Mouse (Mus musculus): ENCODE results near the gene Sox21.

Sox21 gene

DNA sequence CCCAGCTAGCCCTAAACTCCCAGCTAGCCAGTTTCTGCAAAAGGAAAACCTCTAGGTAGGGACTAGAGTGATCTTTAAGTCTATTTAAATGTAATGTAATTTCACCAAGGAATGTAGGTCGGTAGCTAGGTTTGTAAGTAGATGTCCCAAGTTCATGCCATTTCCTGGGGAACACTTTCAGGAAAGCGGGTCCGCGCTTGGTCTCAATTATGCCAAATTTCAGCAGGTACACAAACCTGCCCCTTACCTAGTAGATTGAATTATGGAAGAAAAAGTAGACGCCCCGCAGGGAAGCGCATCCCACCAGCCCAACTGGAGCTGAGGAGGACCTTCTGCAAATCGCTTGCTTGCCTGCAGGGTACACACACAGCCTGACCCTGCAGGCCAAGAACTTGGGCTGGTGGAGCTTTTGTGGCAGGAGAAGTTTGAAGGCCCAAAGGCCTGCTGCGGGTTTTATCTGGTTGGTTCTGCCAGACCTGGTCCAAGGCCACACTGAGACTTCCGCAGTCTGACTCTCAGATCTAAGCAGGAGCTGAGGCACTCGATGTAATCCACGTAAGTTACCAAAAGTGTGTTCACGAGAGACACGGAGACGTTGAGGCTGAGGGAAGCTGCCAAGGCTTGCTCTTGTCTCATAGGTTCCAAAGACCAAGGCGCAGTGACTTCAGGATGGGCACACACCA is 11.6 kb downstream of the Sox21 start:
- DNase-seq (ENCODE audit: inconsistent ontology term) = no peak

DNA sequence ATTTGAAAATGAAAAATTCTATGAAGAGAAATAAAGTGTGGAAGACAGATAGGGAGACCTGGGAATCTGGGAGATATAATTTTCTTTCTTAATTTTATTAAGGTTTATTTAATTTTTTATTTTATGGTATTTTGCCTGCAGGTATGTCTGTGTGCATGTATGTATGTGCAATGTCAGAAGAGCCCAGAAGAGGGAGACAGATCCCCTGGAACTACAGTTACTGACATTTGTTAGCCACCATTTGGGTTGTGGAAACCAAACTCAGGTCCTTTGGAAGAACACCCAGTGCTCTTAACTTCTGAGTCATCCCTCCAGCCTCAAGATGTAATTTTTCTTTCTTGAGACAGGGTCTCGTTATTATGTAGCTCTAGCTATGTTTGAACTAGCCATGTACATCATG is 15.9 kb downstream of the Sox21 start:
- no peak for DNase-seq (ENCODE audit: inconsistent ontology term)

DNA sequence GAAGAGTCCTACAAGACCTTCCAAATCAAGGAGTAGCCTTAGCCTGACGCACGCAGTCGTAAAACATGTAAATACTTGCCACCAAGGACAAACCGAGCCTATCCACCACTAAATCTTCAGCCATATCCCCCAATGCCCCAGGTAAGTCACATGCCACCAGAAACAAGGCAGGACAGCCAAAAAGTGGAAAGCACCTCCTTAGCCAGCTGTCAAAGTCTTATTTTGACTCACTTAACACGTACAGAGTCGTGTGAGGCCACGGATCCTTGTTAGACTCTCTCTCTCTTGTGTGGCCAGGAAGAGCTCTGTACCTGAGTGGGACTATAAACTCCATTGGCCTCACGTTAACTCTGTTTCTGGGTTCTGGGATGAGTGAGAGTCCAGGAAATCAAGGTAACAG is 20.0 kb downstream of the Sox21 start:
- DNase-seq (ENCODE audit: inconsistent ontology term) = no peak

DNA sequence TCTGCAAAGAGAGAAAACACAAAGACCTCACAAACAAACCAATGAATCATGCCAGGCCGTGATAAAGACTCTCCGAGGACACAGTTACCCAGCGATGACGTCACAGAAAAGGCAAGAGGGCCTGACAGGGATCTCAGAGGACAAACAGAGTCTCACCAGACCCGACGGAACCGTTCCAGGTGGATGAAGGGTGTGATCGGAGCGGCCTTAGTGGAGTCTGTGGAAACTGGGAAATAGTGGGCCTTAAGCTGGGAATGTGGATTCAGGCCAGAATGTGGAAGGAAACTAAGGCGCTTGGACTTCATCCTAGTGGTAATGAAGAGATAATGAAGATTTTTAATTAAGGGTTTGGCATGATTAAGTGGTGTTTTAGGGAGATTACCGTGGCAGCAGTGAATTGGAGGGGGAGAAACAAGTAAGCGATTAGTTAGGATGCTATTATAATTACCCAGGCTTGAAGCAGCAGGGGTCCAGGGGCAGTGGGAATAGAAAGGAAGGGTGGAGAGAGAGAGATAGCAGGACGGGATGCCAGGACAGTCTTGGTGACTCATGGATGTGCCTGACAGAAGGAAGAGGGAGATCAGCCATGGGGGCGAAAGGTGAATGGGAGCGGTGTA is 24.5 kb downstream of the Sox21 start:
- peak; percentile 66 for DNase-seq (ENCODE audit: inconsistent ontology term)

DNA sequence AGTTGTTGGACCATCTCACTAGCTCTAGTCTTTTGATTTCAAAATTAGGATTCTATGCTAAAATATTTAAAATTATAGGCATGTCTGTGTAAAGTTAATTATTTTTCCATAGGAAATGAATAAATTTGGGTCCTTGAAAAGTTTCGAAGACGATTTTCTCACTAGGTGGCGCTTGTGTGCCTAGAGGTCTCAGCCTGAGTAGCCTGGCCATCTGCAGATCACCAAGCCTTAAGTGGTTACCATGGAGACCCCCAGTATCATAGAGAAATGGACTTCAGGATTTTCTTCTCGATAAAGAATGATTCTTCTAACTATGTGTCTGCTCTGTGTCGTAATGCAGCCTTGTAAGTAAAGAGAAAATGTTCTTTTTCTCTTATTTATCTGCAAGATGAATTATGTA is 27.2 kb downstream of the Sox21 start:
- no peak for DNase-seq (ENCODE audit: inconsistent ontology term)

DNA sequence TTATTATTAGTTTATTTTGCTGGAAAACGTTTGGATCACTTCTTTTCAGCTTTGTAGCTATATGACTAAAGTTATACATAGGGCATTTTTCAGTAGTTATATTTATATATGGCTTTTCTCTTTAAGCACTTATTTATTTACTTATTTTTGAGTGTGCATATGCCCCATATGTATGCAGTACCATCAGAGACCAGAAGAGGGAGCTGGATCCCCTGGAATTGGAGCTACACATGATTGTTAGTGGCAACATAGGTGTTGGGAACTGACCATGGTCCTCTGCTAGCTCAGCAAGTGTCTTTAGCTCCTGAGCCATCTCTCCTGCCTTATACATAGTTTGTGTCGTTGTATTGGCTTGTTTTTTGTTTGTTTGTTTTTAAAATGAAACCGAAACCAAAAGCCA is 29.5 kb downstream of the Sox21 start:
- DNase-seq (ENCODE audit: inconsistent ontology term) = no peak

DNA sequence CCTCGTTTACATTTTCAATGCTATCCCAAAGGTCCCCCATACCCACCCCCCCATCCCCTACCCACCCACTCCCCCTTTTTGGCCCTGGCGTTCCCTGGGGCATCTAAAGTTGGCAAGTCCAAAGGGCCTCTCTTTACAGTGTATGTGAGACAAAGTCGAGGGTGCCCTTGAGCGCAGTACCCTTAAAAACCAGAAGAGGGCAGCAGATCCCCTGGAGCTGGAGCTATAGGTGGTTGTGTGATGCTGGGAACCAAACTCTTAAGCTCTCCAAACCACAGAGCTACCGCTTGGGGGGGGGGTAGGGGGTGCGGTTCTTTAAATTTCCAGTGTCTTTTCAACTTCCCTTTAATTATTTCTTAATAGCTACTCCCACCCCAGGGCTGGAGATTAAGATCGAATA is 33.8 kb downstream of the Sox21 start:
- DNase-seq (ENCODE audit: inconsistent ontology term) = no peak

DNA sequence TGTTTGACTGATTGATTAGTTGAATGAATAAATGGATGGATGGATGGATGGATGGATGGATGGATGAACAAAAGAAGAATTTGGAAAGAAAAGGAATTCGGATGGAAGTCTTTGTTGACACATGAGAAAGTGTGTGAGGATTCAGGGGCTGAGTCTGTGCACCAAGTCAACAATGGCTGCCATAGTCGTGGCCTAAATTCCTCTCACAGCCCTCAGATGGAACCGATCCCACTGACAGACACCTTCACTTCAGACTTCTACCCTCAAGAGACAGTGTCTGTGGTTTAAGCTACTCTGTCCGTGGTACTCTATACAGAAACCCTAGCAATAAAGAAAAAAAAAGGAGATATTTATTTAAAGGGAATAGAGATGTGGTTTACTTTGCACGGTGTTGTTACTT is 34.8 kb downstream of the Sox21 start:
- no peak for DNase-seq (ENCODE audit: inconsistent ontology term)

DNA sequence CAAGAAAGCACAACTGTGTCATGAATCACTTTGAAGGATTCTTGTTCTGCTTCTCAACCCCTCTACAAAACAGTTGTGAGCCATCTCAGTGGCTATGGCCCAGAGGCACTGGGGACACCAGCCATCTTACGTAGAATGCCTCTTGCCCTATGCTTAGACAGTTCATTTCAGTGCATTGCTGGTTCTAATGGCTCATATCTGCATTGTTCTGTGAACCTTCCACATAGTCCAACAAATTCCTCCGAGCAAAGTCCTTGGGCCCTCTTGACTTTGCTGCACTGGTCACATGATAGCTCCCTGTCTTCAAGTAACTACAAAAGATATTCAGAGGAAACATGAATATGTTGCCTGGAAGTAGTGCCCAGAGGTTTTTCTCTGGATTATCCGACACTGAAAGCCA is 36.1 kb downstream of the Sox21 start:
- DNase-seq (ENCODE audit: inconsistent ontology term) = no peak

DNA sequence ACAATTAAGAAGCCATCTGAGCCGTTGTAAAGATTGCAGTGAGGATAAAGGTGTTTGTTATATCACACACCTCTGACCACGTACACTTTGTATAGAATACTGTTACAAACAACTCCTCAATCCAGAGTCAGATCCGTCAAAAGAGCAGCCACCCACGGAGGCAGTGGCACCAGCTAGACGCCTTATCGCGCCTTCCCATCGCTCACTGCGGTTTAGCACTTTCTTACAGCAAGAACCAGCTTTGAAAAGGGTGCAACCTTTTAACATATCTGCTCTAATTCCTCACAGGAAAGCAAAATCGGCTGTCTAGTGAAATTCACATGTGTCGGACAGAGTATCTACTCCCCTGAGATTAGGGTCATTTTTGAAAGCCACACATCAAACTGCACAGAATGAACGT is 39.8 kb downstream of the Sox21 start:
- DNase-seq (ENCODE audit: inconsistent ontology term) = no peak

DNA sequence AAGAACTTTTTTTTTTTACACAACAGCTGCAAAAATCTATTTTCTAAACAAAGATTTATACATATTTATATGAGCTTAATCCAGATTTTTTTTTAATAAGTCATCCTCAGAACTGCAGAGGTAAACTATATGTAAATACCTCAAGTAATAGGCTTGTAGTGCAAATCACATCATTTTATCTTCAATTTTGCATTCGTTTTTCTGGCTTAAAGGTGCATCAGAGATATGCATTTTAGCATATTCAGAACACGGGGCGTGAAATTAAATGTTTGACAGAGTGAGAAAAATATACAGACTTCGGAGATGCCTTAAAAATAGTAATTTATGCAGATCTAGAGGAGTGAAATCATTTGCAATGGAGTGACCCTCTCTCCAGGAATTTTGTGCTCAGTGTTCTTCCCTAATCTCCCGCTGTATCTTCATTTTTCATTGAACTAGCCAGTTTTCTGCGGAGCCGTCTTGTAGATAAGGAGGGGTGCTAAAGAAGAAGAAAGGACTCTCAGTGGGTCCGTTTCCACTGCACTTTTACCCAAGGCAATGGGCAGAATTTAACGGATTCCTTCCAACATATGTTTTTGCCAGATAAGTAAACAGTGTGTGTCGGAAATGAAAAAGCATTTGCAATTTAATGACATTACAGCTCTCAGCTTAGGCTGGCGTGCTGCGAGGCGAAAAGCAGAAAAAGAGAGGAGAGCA is 42.5 kb downstream of the Sox21 start:
- no peak for DNase-seq (ENCODE audit: inconsistent ontology term)

DNA sequence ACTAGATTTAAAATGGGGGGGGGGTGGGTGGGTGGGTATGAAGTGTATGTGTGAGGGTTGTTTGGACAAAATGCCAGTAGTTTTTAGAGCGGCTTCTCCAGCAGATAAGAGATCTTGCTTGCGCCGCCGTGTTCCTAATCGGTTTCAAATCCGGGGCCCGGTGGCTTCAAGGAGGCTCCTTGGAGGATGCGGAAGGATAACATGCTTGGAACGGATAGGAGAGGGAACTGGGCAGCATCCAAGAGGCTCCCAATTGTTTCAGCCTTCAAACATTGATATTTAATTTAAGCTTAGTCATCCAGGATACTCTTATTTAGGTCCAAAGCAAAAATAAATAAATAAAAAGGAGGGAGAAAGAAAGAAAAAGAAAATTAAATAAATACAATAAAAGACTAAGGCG is 43.2 kb downstream of the Sox21 start:
- no peak for DNase-seq (ENCODE audit: inconsistent ontology term)

DNA sequence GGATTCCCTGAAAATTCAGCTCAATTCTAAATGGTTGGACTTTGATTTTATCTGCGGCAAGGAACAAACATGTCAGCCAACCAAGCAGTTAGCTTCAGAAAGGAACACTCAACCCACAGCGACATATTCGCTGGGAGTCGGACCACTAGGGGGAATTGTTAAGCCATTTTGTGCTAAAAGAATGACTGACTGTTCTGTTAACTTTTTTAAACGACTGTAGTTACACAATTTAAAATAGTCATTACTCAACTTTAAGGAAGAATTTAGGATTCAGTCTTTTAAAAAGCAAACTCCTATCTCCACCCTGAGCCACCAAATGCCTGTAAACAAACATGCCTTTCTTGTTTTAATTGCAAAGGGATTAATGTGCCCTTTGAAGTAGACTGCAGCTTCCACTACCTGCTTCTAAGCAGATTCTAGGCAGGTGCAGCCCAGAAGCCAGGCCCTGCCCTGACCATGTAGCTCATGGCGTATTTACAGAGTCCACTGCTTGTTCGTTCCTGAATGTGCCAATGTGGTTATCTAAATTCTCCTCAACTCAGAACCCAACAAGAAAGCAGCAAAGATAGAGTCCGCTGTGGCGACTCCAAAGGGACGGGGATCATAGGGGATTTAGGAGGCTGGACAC is 43.7 kb downstream of the Sox21 start:
- no peak for DNase-seq (ENCODE audit: inconsistent ontology term)

DNA sequence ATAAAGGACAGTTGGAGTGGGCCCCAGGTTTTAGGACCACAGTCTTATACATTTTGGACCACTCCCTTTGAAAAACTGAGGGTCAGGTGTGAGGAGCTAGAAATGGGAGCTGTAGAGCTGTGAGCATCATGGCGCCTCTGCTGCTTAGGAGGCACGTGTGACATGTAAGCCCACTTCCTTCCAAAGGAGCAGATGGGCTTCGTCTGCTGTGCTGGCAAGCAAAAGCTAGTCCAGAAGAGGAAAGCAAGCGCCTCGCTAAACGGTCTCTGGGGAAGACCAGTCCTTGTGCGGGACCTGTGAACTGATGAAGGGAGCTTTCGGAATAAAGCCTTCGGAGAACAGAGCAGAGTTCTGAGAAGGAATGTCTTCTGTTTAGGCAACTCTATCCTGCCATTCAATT is 45.4 kb downstream of the Sox21 start:
- DNase-seq (ENCODE audit: inconsistent ontology term) = no peak

Measured in Muller cell, postnatal 12 days (primary cell).